28 mouse cellular contexts compared by ENCODE assay signal in the genomic region with DNA sequence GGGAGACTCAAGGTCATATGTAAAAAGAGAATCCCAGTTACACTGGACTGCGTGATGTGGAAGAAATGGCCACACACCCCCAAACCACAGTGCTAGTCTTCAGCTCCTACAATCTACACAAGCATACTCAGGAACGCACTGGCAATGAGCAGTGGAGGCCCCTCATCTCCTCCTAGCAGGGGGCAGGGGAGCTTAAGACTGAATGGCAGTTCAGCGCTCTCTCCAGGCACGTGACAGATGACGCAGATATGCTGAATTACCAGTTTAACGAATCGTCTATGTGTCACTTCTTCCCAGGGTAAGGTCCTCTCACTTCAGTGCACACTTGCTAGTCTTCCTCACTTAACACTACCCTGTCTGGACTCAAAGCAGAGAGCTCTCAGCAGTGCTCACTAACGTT. TPM values are rescaled to one million over a fixed set of nuclear protein-coding genes. Genes with fewer than 3 reads are reported as not detected.
A peak's percentile ranks its signal among the peaks of the same experiment; 100 is the strongest.
DNase-seq lines count a peak whose midpoint lies in the region; ATAC-seq lines count a peak whose summit lies in the region.
"Had no signal": no experiment of that assay in that cellular context is flagged by ENCODE, and none has a peak within 500 bp of the region (broad histone marks: within the 10 kb centered on the region; RNA-seq: fewer than 3 reads in every experiment).

No protein-coding gene starts in this region.

- H3K27me3 ChIP-seq in hindbrain, embryonic 13.5 days, result no peaks in the 10 kb centered on the region
- H3K27me3 ChIP-seq in hindbrain, embryonic 16.5 days (replicated peaks; ENCODE audit: control insufficient read depth, insufficient read depth, low read length), result no peaks in the 10 kb centered on the region
- H3K27me3 ChIP-seq in midbrain, embryonic 10.5 days (ENCODE audit: low read depth, poor library complexity, severe bottlenecking), result no peaks in the 10 kb centered on the region
- no peaks in the 10 kb centered on the region for H3K27me3 ChIP-seq in midbrain, embryonic 13.5 days
- H3K27me3 ChIP-seq in hindbrain, embryonic 15.5 days, result no peaks in the 10 kb centered on the region
- H3K27me3 ChIP-seq: forebrain, embryonic 15.5 days; heart, embryonic 13.5 days; liver, embryonic 12.5 days had no signal

- peak overlapping the region; percentile 76 for H3K27ac ChIP-seq in hindbrain, embryonic 13.5 days
- H3K27ac ChIP-seq in hindbrain, embryonic 16.5 days (ENCODE audit: low read depth, low read length), result no peak overlapping the region; the same call in 1 of the 2 replicates
- 0 out of 2 replicates have a peak overlapping the region, but pooled peaks have one; percentile 17 for H3K27ac ChIP-seq in midbrain, embryonic 10.5 days (replicated peaks)
- H3K27ac ChIP-seq in midbrain, embryonic 13.5 days, result no peak overlapping the region
- H3K27ac ChIP-seq in hindbrain, embryonic 15.5 days (replicated peaks), result peak overlapping the region; percentile 49; the same call in 1 of the 2 replicates
- H3K27ac ChIP-seq: forebrain, embryonic 10.5 days; forebrain, embryonic 15.5 days; gastrocnemius, adult 2 months; heart, embryonic 13.5 days; liver, embryonic 12.5 days had no signal

- DNase-seq in midbrain, embryonic 10.5 days (ENCODE audit: low spot score), result no peak
- DNase-seq in Muller cell, postnatal 12 days (ENCODE audit: inconsistent ontology term), result peak; percentile 43
- DNase-seq in frontal cortex, postnatal 36 days (ENCODE audit: low spot score in 2 of 2), result no peak
- DNase-seq in cerebellum, postnatal 4 days (ENCODE audit: low spot score in 2 of 2), result no peak
- DNase-seq: adrenal gland, postnatal 14 days; cerebellum, adult 18-20 months; cerebellum, postnatal 10 days; gastrocnemius, adult 2 months; gastrocnemius, postnatal 36 days; heart, postnatal 10 days; kidney, adult 9 months; kidney, postnatal 14 days; left cerebral cortex, postnatal 4 days; liver, postnatal 0 days; lung, postnatal 36 days; thymus, adult 2 months; thymus, postnatal 36 days had no signal

- whole genome bisulfite sequencing in hindbrain, embryonic 13.5 days, result 63% methylated on average over 8 of the region's 8 CpGs
- WGBS in hindbrain, embryonic 16.5 days, result 63% methylated on average over 8 of the region's 8 CpGs
- 85% methylated on average over 8 of the region's 8 CpGs for WGBS in midbrain, embryonic 10.5 days
- 62% methylated on average over 8 of the region's 8 CpGs for WGBS in midbrain, embryonic 13.5 days
- 51% methylated on average over 8 of the region's 8 CpGs for WGBS in hindbrain, embryonic 15.5 days

- H3K9me3 ChIP-seq in hindbrain, embryonic 13.5 days, result no peaks in the 10 kb centered on the region
- no peaks in the 10 kb centered on the region for H3K9me3 ChIP-seq in hindbrain, embryonic 16.5 days (ENCODE audit: control insufficient read depth, low read length)
- no peaks in the 10 kb centered on the region for H3K9me3 ChIP-seq in midbrain, embryonic 10.5 days (replicated peaks)
- H3K9me3 ChIP-seq in midbrain, embryonic 13.5 days, result no peaks in the 10 kb centered on the region
- no peaks in the 10 kb centered on the region for H3K9me3 ChIP-seq in hindbrain, embryonic 15.5 days
- H3K9me3 ChIP-seq: forebrain, embryonic 10.5 days; forebrain, embryonic 15.5 days; heart, embryonic 13.5 days; liver, embryonic 12.5 days had no signal

- ATAC-seq in hindbrain, embryonic 13.5 days (ENCODE audit: low FRiP score), result no peak
- no peak for ATAC-seq in hindbrain, embryonic 16.5 days
- ATAC-seq in midbrain, embryonic 13.5 days, result no peak
- ATAC-seq in hindbrain, embryonic 15.5 days (ENCODE audit: low FRiP score, low read depth), result no peak
- ATAC-seq: forebrain, embryonic 15.5 days; intestine, postnatal 0 days; liver, embryonic 12.5 days; liver, postnatal 0 days; midbrain, embryonic 16.5 days had no signal

- no peak overlapping the region for H3K9ac ChIP-seq in hindbrain, embryonic 13.5 days
- no peak overlapping the region for H3K9ac ChIP-seq in hindbrain, embryonic 16.5 days (ENCODE audit: low read depth, low read length)
- H3K9ac ChIP-seq in midbrain, embryonic 13.5 days (replicated peaks), result no peak overlapping the region
- no peak overlapping the region for H3K9ac ChIP-seq in hindbrain, embryonic 15.5 days
- H3K9ac ChIP-seq: forebrain, embryonic 15.5 days; heart, embryonic 13.5 days; liver, embryonic 12.5 days; liver, postnatal 0 days had no signal

- peaks cover 77% of the 10 kb centered on the region for H3K36me3 ChIP-seq in hindbrain, embryonic 13.5 days
- H3K36me3 ChIP-seq in hindbrain, embryonic 16.5 days (ENCODE audit: control insufficient read depth, insufficient read depth, low read length), result peaks cover 42% of the 10 kb centered on the region
- H3K36me3 ChIP-seq in midbrain, embryonic 10.5 days, result peaks cover 98% of the 10 kb centered on the region
- H3K36me3 ChIP-seq in midbrain, embryonic 13.5 days, result peaks cover 93% of the 10 kb centered on the region
- peaks cover 36% of the 10 kb centered on the region for H3K36me3 ChIP-seq in hindbrain, embryonic 15.5 days

- peaks cover 11% of the 10 kb centered on the region for H3K4me1 ChIP-seq in hindbrain, embryonic 13.5 days (replicated peaks)
- H3K4me1 ChIP-seq in hindbrain, embryonic 16.5 days (ENCODE audit: control insufficient read depth, insufficient read depth, low read depth, low read length), result no peaks in the 10 kb centered on the region
- peaks cover 5% of the 10 kb centered on the region; the same call in 1 of the 2 replicates for H3K4me1 ChIP-seq in midbrain, embryonic 10.5 days
- peaks cover 14% of the 10 kb centered on the region for H3K4me1 ChIP-seq in midbrain, embryonic 13.5 days (replicated peaks)
- peaks cover 6% of the 10 kb centered on the region; the same call in 1 of the 2 replicates for H3K4me1 ChIP-seq in hindbrain, embryonic 15.5 days (replicated peaks)
- H3K4me1 ChIP-seq: forebrain, embryonic 15.5 days; heart, embryonic 13.5 days; liver, embryonic 12.5 days had no signal

- H3K4me2 ChIP-seq in hindbrain, embryonic 13.5 days, result no peak overlapping the region
- no peak overlapping the region for H3K4me2 ChIP-seq in hindbrain, embryonic 16.5 days (ENCODE audit: low read length)
- H3K4me2 ChIP-seq in midbrain, embryonic 13.5 days (replicated peaks), result no peak overlapping the region
- H3K4me2 ChIP-seq in hindbrain, embryonic 15.5 days, result no peak overlapping the region
- H3K4me2 ChIP-seq: forebrain, embryonic 15.5 days; heart, embryonic 13.5 days; liver, embryonic 12.5 days had no signal

- H3K4me3 ChIP-seq in hindbrain, embryonic 13.5 days, result no peak overlapping the region
- no peak overlapping the region for H3K4me3 ChIP-seq in hindbrain, embryonic 16.5 days (ENCODE audit: low read length)
- H3K4me3 ChIP-seq in midbrain, embryonic 10.5 days, result no peak overlapping the region
- no peak overlapping the region for H3K4me3 ChIP-seq in midbrain, embryonic 13.5 days (replicated peaks)
- no peak overlapping the region for H3K4me3 ChIP-seq in hindbrain, embryonic 15.5 days
- H3K4me3 ChIP-seq: forebrain, embryonic 10.5 days; forebrain, embryonic 15.5 days; gastrocnemius, adult 2 months; heart, embryonic 13.5 days; liver, embryonic 12.5 days; myocyte had no signal

RNA-seq across cellular contexts. Expression of a gene that starts 47.7 kb away (rescaled TPM):
- 56.5 and 59.5 TPM in 2 replicates for polyA plus RNA-seq in hindbrain, embryonic 13.5 days (2015; fragmentation: Nextera tagmentation; extraction: Ambion mirVana)
- polyA plus RNA-seq in hindbrain, embryonic 16.5 days (2015; fragmentation: Nextera tagmentation; extraction: Ambion mirVana), result 47.4 and 58.6 TPM in 2 replicates
- 56.2 and 60.9 TPM in 2 replicates for polyA plus RNA-seq in midbrain, embryonic 10.5 days (2016; fragmentation: Nextera tagmentation; extraction: Ambion mirVana)
- polyA plus RNA-seq in midbrain, embryonic 13.5 days (2015; fragmentation: Nextera tagmentation; extraction: Ambion mirVana), result 56.5 and 65.4 TPM in 2 replicates
- 57.5 and 63.6 TPM in 2 replicates for polyA plus RNA-seq in hindbrain, embryonic 15.5 days (2015; fragmentation: Nextera tagmentation; extraction: Ambion mirVana)

Comparison
In these comparisons a context has a peak if more than half of its experiments do, and no peak if none do; other contexts are left out.
1. H3K27ac ChIP-seq: peak in hindbrain, embryonic 13.5 days (single experiment), midbrain, embryonic 10.5 days (single experiment) and hindbrain, embryonic 15.5 days (single experiment); none in hindbrain, embryonic 16.5 days (single experiment) and midbrain, embryonic 13.5 days (single experiment).